Mouse (Mus musculus) lung, postnatal 0 days (tissue): ENCODE measurements around the gene Armh3.

Experiments
- CTCF ChIP-seq: IDR thresholded peaks from 2 replicates; pipeline ENCODE4 v1.5.1; 2016; ENCODE audit warnings: antibody characterized with exemption, mild to moderate bottlenecking
- EP300 ChIP-seq: IDR thresholded peaks from 2 replicates; pipeline ENCODE4 v1.6.1; 2016; ENCODE audit warnings: antibody characterized with exemption, mild to moderate bottlenecking, control low read depth

DNA sequence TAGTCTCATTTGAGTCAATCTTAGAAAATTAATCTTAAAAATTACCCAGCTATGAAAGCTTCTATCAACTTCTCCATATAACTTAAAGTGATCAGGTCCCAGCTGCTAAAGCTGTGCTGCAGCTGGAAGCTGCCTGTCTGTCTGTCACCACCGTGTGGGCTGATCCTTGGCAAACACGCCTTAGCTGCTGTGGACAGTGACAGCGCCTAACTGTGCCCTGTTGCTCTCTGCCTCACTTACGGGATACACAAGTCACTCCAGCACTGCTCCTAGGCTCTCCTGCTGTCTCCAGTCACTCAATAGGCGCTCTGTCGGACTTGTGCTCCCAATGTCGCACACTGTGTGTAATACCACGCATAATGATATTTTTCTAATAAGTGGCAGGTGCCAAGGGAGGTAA, 71.9 kb downstream of the Armh3 start:
- TF ChIP-seq CTCF (no peak), EP300 (no peak)
